Mouse (Mus musculus) forelimb bud, embryonic 11.5 days (tissue): ENCODE data around the gene Ankrd27.

ENCODE experiments used
- DNase-seq: peaks from one replicate; pipeline ENCODE4 v3.0.0-alpha.2; 2012; ENCODE audit warnings: low read depth, low spot score

Ankrd27 gene

GRCm38 (mm10) chr7:35688276-35688675, 102.2 kb downstream of the Ankrd27 start:
- no peak for DNase-seq
